Comparison of ENCODE assay signal across 27 mouse cellular contexts in genomic region chr5:110506295-110506616, GRCm38 (mm10). TPM values are rescaled to one million over a fixed set of nuclear protein-coding genes. Genes with fewer than 3 reads are reported as not detected.
A peak's percentile ranks its signal among the peaks of the same experiment; 100 is the strongest.
DNase-seq lines count a peak whose midpoint lies in the region; ATAC-seq and TF ChIP-seq lines count a peak whose summit lies in the region.
"Had no signal": no experiment of that assay in that cellular context is flagged by ENCODE, and none has a peak within 500 bp of the region (broad histone marks: within the 10 kb centered on the region; RNA-seq: fewer than 3 reads in every experiment).

No protein-coding gene starts in this region.

- H3K27me3 ChIP-seq in forebrain, embryonic 10.5 days (ENCODE audit: poor library complexity, severe bottlenecking) = peaks cover 59% of the 10 kb centered on the region
- no peaks in the 10 kb centered on the region for H3K27me3 ChIP-seq in forebrain, embryonic 16.5 days (replicated peaks; ENCODE audit: control insufficient read depth, insufficient read depth, low read length)
- no peaks in the 10 kb centered on the region for H3K27me3 ChIP-seq in hindbrain, embryonic 11.5 days (ENCODE audit: control insufficient read depth, insufficient read depth, low read length)
- no peaks in the 10 kb centered on the region for H3K27me3 ChIP-seq in hindbrain, embryonic 14.5 days (ENCODE audit: control insufficient read depth, insufficient read depth, low read length)
- H3K27me3 ChIP-seq in midbrain, embryonic 16.5 days (ENCODE audit: control insufficient read depth, insufficient read depth, low read depth, low read length) = no peaks in the 10 kb centered on the region
- no peaks in the 10 kb centered on the region for H3K27me3 ChIP-seq in midbrain, postnatal 0 days (ENCODE audit: insufficient read depth, low read length)
- H3K27me3 ChIP-seq: embryonic facial prominence, embryonic 15.5 days; liver, embryonic 12.5 days had no signal

- ATAC-seq in forebrain, embryonic 16.5 days = no peak
- ATAC-seq in hindbrain, embryonic 11.5 days (ENCODE audit: low FRiP score) = no peak
- no peak for ATAC-seq in hindbrain, embryonic 14.5 days (ENCODE audit: low FRiP score)
- no peak for ATAC-seq in midbrain, embryonic 16.5 days
- ATAC-seq in midbrain, postnatal 0 days (ENCODE audit: low FRiP score) = no peak
- ATAC-seq: intestine, embryonic 16.5 days; liver, embryonic 12.5 days; liver, postnatal 0 days had no signal

- no peaks in the 10 kb centered on the region for H3K9me3 ChIP-seq in forebrain, embryonic 10.5 days
- H3K9me3 ChIP-seq in forebrain, embryonic 16.5 days (ENCODE audit: control insufficient read depth, low read length) = no peaks in the 10 kb centered on the region
- H3K9me3 ChIP-seq in hindbrain, embryonic 11.5 days (ENCODE audit: control insufficient read depth, low read length) = no peaks in the 10 kb centered on the region
- no peaks in the 10 kb centered on the region for H3K9me3 ChIP-seq in hindbrain, embryonic 14.5 days (ENCODE audit: control insufficient read depth, low read length)
- no peaks in the 10 kb centered on the region for H3K9me3 ChIP-seq in midbrain, embryonic 16.5 days (replicated peaks; ENCODE audit: control insufficient read depth, low read length, poor library complexity, severe bottlenecking)
- H3K9me3 ChIP-seq in midbrain, postnatal 0 days (ENCODE audit: low read length) = no peaks in the 10 kb centered on the region
- H3K9me3 ChIP-seq: embryonic facial prominence, embryonic 15.5 days; G1E; heart, embryonic 13.5 days; liver, embryonic 12.5 days; megakaryocyte, embryonic 14.5 days had no signal

- WGBS in forebrain, embryonic 10.5 days = 27% methylated on average over 8 of the region's 8 CpGs
- WGBS in forebrain, embryonic 16.5 days = 10% methylated on average over 8 of the region's 8 CpGs
- 43% methylated on average over 8 of the region's 8 CpGs for WGBS in hindbrain, embryonic 11.5 days
- 22% methylated on average over 8 of the region's 8 CpGs for WGBS in hindbrain, embryonic 14.5 days
- WGBS in midbrain, embryonic 16.5 days = 42% methylated on average over 8 of the region's 8 CpGs
- 38% methylated on average over 8 of the region's 8 CpGs for WGBS in midbrain, postnatal 0 days
- WGBS in olfactory bulb, adult 2 months = 32% methylated on average over 8 of the region's 8 CpGs

- peak overlapping the region; percentile 58 for H3K27ac ChIP-seq in forebrain, embryonic 10.5 days
- H3K27ac ChIP-seq in forebrain, embryonic 16.5 days (ENCODE audit: low read length) = no peak overlapping the region
- 0 out of 2 replicates have a peak overlapping the region, but pooled peaks have one; percentile 17 for H3K27ac ChIP-seq in hindbrain, embryonic 11.5 days (ENCODE audit: low read depth, low read length)
- H3K27ac ChIP-seq in hindbrain, embryonic 14.5 days = no peak overlapping the region
- H3K27ac ChIP-seq in midbrain, embryonic 16.5 days (ENCODE audit: low read length) = 0 out of 2 replicates have a peak overlapping the region, but pooled peaks have one; percentile 47
- no peak overlapping the region for H3K27ac ChIP-seq in midbrain, postnatal 0 days (ENCODE audit: low read depth, low read length)
- H3K27ac ChIP-seq in olfactory bulb, adult 2 months (ENCODE audit: insufficient read depth, low read depth, low read length) = peak overlapping the region; percentile 42; the same call in 1 of the 2 replicates
- H3K27ac ChIP-seq: embryonic facial prominence, embryonic 15.5 days; heart, embryonic 13.5 days; liver, embryonic 12.5 days had no signal

- H3K4me2 ChIP-seq in forebrain, embryonic 16.5 days (ENCODE audit: low read length) = no peak overlapping the region
- no peak overlapping the region for H3K4me2 ChIP-seq in hindbrain, embryonic 11.5 days (replicated peaks; ENCODE audit: low read depth, low read length)
- H3K4me2 ChIP-seq in hindbrain, embryonic 14.5 days (replicated peaks) = no peak overlapping the region
- no peak overlapping the region for H3K4me2 ChIP-seq in midbrain, embryonic 16.5 days (ENCODE audit: low read length)
- no peak overlapping the region for H3K4me2 ChIP-seq in midbrain, postnatal 0 days (ENCODE audit: low read depth, low read length, poor library complexity, severe bottlenecking)
- H3K4me2 ChIP-seq: embryonic facial prominence, embryonic 15.5 days; liver, embryonic 12.5 days had no signal

- no peak overlapping the region; the same call in 1 of the 2 replicates for H3K9ac ChIP-seq in forebrain, embryonic 16.5 days (replicated peaks; ENCODE audit: low read depth, low read length)
- no peak overlapping the region for H3K9ac ChIP-seq in hindbrain, embryonic 11.5 days (ENCODE audit: low read depth, low read length)
- no peak overlapping the region for H3K9ac ChIP-seq in hindbrain, embryonic 14.5 days
- H3K9ac ChIP-seq in midbrain, embryonic 16.5 days (ENCODE audit: low read depth, low read length) = no peak overlapping the region
- H3K9ac ChIP-seq in midbrain, postnatal 0 days (replicated peaks; ENCODE audit: low read length, poor library complexity, severe bottlenecking) = no peak overlapping the region
- H3K9ac ChIP-seq: embryonic facial prominence, embryonic 15.5 days; heart, embryonic 13.5 days; liver, embryonic 12.5 days; liver, postnatal 0 days had no signal

- no peaks in the 10 kb centered on the region for H3K36me3 ChIP-seq in forebrain, embryonic 10.5 days (replicated peaks)
- no peaks in the 10 kb centered on the region for H3K36me3 ChIP-seq in forebrain, embryonic 16.5 days (ENCODE audit: control insufficient read depth, insufficient read depth)
- no peaks in the 10 kb centered on the region for H3K36me3 ChIP-seq in hindbrain, embryonic 11.5 days (ENCODE audit: control insufficient read depth, insufficient read depth, low read length)
- H3K36me3 ChIP-seq in hindbrain, embryonic 14.5 days (replicated peaks; ENCODE audit: control insufficient read depth, insufficient read depth) = no peaks in the 10 kb centered on the region
- no peaks in the 10 kb centered on the region for H3K36me3 ChIP-seq in midbrain, embryonic 16.5 days (ENCODE audit: control insufficient read depth, insufficient read depth, low read length)
- H3K36me3 ChIP-seq in midbrain, postnatal 0 days (ENCODE audit: insufficient read depth, low read length) = no peaks in the 10 kb centered on the region
- H3K36me3 ChIP-seq: embryonic facial prominence, embryonic 15.5 days; G1E; heart, embryonic 13.5 days; liver, embryonic 12.5 days had no signal

- H3K4me3 ChIP-seq in forebrain, embryonic 10.5 days = no peak overlapping the region
- H3K4me3 ChIP-seq in forebrain, embryonic 16.5 days (replicated peaks; ENCODE audit: low read length) = no peak overlapping the region
- H3K4me3 ChIP-seq in hindbrain, embryonic 11.5 days (ENCODE audit: low read depth, low read length) = no peak overlapping the region
- H3K4me3 ChIP-seq in hindbrain, embryonic 14.5 days (replicated peaks; ENCODE audit: low read length) = no peak overlapping the region
- no peak overlapping the region for H3K4me3 ChIP-seq in midbrain, embryonic 16.5 days (ENCODE audit: low read depth, low read length)
- H3K4me3 ChIP-seq in midbrain, postnatal 0 days (ENCODE audit: low read depth, low read length) = no peak overlapping the region
- H3K4me3 ChIP-seq in olfactory bulb, adult 2 months (ENCODE audit: insufficient read depth, low read depth, low read length) = no peak overlapping the region
- H3K4me3 ChIP-seq: embryonic facial prominence, embryonic 15.5 days; heart, embryonic 13.5 days; liver, embryonic 12.5 days; megakaryocyte, embryonic 14.5 days had no signal

- TF ChIP-seq POLR2A in olfactory bulb, adult 2 months (IDR thresholded peaks at IDR 0.05; ENCODE audit: insufficient read depth, low read depth, low read length) = no peak

- TF ChIP-seq CTCF in midbrain, postnatal 0 days (IDR thresholded peaks at IDR 0.05) = no peak
- TF ChIP-seq CTCF in olfactory bulb, adult 2 months (IDR thresholded peaks at IDR 0.05; ENCODE audit: insufficient read depth, low read depth, low read length) = no peak

- peak; percentile 43 for DNase-seq in forebrain, embryonic 10.5 days (ENCODE audit: extremely low spot score, low spot score)
- DNase-seq in hindbrain, embryonic 11.5 days (ENCODE audit: low spot score) = peak; percentile 15
- no peak for DNase-seq in hindbrain, embryonic 14.5 days (ENCODE audit: low spot score)
- DNase-seq in midbrain, postnatal 0 days (ENCODE audit: low spot score) = no peak
- no peak for DNase-seq in ovary, postnatal 36 days (ENCODE audit: low spot score)
- DNase-seq: adrenal gland, adult 8-10 months; gastrocnemius, postnatal 10 days; heart, postnatal 10 days; kidney, adult 8-10 months; kidney, postnatal 10 days; left cerebral cortex, postnatal 4 days; liver, postnatal 0 days; lung, postnatal 4 days; right cerebral cortex, adult 18-20 months; spleen, adult 18-20 months; thymus, postnatal 14 days had no signal

- H3K4me1 ChIP-seq in forebrain, embryonic 10.5 days = peaks cover 24% of the 10 kb centered on the region
- peaks cover 7% of the 10 kb centered on the region for H3K4me1 ChIP-seq in forebrain, embryonic 16.5 days (replicated peaks; ENCODE audit: control insufficient read depth, insufficient read depth, low read length)
- H3K4me1 ChIP-seq in hindbrain, embryonic 11.5 days (replicated peaks; ENCODE audit: control insufficient read depth, insufficient read depth, low read length) = no peaks in the 10 kb centered on the region
- H3K4me1 ChIP-seq in hindbrain, embryonic 14.5 days (replicated peaks; ENCODE audit: control insufficient read depth, insufficient read depth, low read length) = peaks cover 14% of the 10 kb centered on the region
- H3K4me1 ChIP-seq in midbrain, embryonic 16.5 days (ENCODE audit: control insufficient read depth, insufficient read depth, low read length) = no peaks in the 10 kb centered on the region; the same call in 1 of the 2 replicates
- no peaks in the 10 kb centered on the region for H3K4me1 ChIP-seq in midbrain, postnatal 0 days (ENCODE audit: insufficient read depth, low read length)
- peaks cover 18% of the 10 kb centered on the region for H3K4me1 ChIP-seq in olfactory bulb, adult 2 months (ENCODE audit: control insufficient read depth, insufficient read depth, low read length)
- H3K4me1 ChIP-seq: embryonic facial prominence, embryonic 15.5 days; liver, embryonic 12.5 days; megakaryocyte, embryonic 14.5 days had no signal

RNA-seq across cellular contexts. Expression of gene Galnt9, which starts 37.9 kb away (rescaled TPM):
- 0.44 and 0.67 TPM in 2 replicates for polyA plus RNA-seq in forebrain, embryonic 10.5 days (2016; fragmentation: Nextera tagmentation; extraction: Ambion mirVana)
- 13.9 and 15.5 TPM in 2 replicates for polyA plus RNA-seq in forebrain, embryonic 16.5 days (2015; fragmentation: Nextera tagmentation; extraction: Ambion mirVana)
- 4.3 and 4.6 TPM in 2 replicates for polyA plus RNA-seq in hindbrain, embryonic 11.5 days (2014; fragmentation: Nextera tagmentation; extraction: Ambion mirVana)
- polyA plus RNA-seq in hindbrain, embryonic 14.5 days (2014; fragmentation: Nextera tagmentation; extraction: Ambion mirVana) = 23.9 and 26.9 TPM in 2 replicates
- polyA plus RNA-seq in midbrain, embryonic 16.5 days (2015; fragmentation: Nextera tagmentation; extraction: Ambion mirVana) = 22.5 and 23.1 TPM in 2 replicates
- 29.7 and 34.0 TPM in 2 replicates for total RNA-seq in midbrain, postnatal 0 days (2014; rRNA removed)
- 21.4 and 23.1 TPM in 2 replicates for polyA plus RNA-seq in midbrain, postnatal 0 days (2015; fragmentation: Nextera tagmentation; extraction: Ambion mirVana)
- not detected in 2 replicates for polyA plus RNA-seq in olfactory bulb, adult 2 months (2012; ENCODE audit: insufficient read depth, insufficient read length, low replicate concordance, missing spikeins)
- total RNA-seq: heart, adult 8-10 months; heart, postnatal 10 days; hematopoietic stem cell, adult 5-6 weeks had no signal
- polyA plus RNA-seq: G1E; heart, embryonic 13.5 days; liver, embryonic 12.5 days had no signal

RNA-seq across cellular contexts. Expression of gene Fbrsl1, which starts 58.0 kb away (rescaled TPM):
- polyA plus RNA-seq in forebrain, embryonic 10.5 days (2016; fragmentation: Nextera tagmentation; extraction: Ambion mirVana) = 19.6 and 20.5 TPM in 2 replicates
- 19.7 and 23.9 TPM in 2 replicates for polyA plus RNA-seq in forebrain, embryonic 16.5 days (2015; fragmentation: Nextera tagmentation; extraction: Ambion mirVana)
- polyA plus RNA-seq in hindbrain, embryonic 11.5 days (2014; fragmentation: Nextera tagmentation; extraction: Ambion mirVana) = 15.8 and 17.5 TPM in 2 replicates
- 23.8 and 24.8 TPM in 2 replicates for polyA plus RNA-seq in hindbrain, embryonic 14.5 days (2014; fragmentation: Nextera tagmentation; extraction: Ambion mirVana)
- 12.3 and 16.3 TPM in 2 replicates for polyA plus RNA-seq in midbrain, embryonic 16.5 days (2015; fragmentation: Nextera tagmentation; extraction: Ambion mirVana)
- total RNA-seq in midbrain, postnatal 0 days (2014; rRNA removed) = 32.8 and 36.2 TPM in 2 replicates
- 14.7 and 20.3 TPM in 2 replicates for polyA plus RNA-seq in midbrain, postnatal 0 days (2015; fragmentation: Nextera tagmentation; extraction: Ambion mirVana)
- not detected in 2 replicates for polyA plus RNA-seq in olfactory bulb, adult 2 months (2012; ENCODE audit: insufficient read depth, insufficient read length, low replicate concordance, missing spikeins)

Comparison
In these comparisons a context has a peak if more than half of its experiments do, and no peak if none do; other contexts are left out.
1. DNase-seq: peak in forebrain, embryonic 10.5 days (single experiment) and hindbrain, embryonic 11.5 days (single experiment); none in hindbrain, embryonic 14.5 days (single experiment), midbrain, postnatal 0 days (single experiment) and ovary, postnatal 36 days (single experiment).
2. H3K27ac ChIP-seq: peak in forebrain, embryonic 10.5 days (single experiment), hindbrain, embryonic 11.5 days (single experiment), midbrain, embryonic 16.5 days (single experiment) and olfactory bulb, adult 2 months (single experiment); none in forebrain, embryonic 16.5 days (single experiment), hindbrain, embryonic 14.5 days (single experiment) and midbrain, postnatal 0 days (single experiment).
3. RNA of gene Fbrsl1, which starts 58.0 kb away (polyA plus RNA-seq): 23.8 to 24.8 TPM in hindbrain, embryonic 14.5 days, 19.7 to 23.9 TPM in forebrain, embryonic 16.5 days, 19.6 to 20.5 TPM in forebrain, embryonic 10.5 days, 14.7 to 20.3 TPM in midbrain, postnatal 0 days, 15.8 to 17.5 TPM in hindbrain, embryonic 11.5 days and 12.3 to 16.3 TPM in midbrain, embryonic 16.5 days; not detected in olfactory bulb, adult 2 months; every median in the first group is over 10 times any median in the second.